Mouse (Mus musculus) brain, embryonic 14.5 days (tissue): Measurements from ENCODE around the gene Kndc1.

Source experiments
- CTCF ChIP-seq: fragments of 200-500 bp; IDR thresholded peaks from 2 replicates; pipeline ENCODE4 v1.5.1; 2012; ENCODE audit warnings: inconsistent platforms, mild to moderate bottlenecking, moderate library complexity, borderline replicate concordance; ENCODE audit not compliant: insufficient read depth, insufficient read length; ENCODE audit errors: extremely low read depth
- POLR2A ChIP-seq: fragments of 200-500 bp; IDR thresholded peaks from 2 replicates; pipeline ENCODE4 v1.6.1; 2012; ENCODE audit warnings: mild to moderate bottlenecking, inconsistent platforms, borderline replicate concordance; ENCODE audit not compliant: poor library complexity, insufficient read depth, insufficient read length, severe bottlenecking; ENCODE audit errors: extremely low read depth

DNA sequence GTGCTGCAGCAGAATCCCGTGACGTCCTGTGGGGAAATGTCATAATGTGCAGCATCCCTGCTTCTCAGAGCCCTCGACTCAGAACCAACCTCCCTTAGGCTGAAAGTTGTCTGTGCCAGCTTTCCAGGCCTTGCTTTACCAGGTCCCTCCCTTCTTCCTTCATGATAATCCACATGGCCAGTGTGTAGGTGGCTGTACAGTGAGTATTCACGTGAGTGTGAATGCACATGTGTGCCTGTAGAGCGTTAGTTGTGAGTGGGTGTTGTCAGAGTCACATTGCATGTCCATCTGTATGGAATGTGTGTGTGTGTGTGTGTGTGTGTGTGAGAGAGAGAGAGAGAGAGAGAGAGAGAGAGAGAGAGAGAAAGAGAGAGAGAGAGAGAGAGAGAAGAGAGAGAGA is 16.4 kb upstream of the Kndc1 start:
- TF ChIP-seq CTCF (no peak), POLR2A (no peak)
